Mouse (Mus musculus) hindbrain, embryonic 10.5 days (tissue): ENCODE data around the gene Slc26a10. TPM values are rescaled to one million over a fixed set of nuclear protein-coding genes. Genes with fewer than 3 reads are reported as not detected.
"Not testable (repeated sequence)": the region's sequence is repeated elsewhere in the genome, so short reads cannot be mapped to it uniquely, and the experiment has no call there.

Experiments used
- DNase-seq: peaks from one replicate; pipeline ENCODE4 v3.0.0-alpha.2; 2017; ENCODE audit warnings: low spot score
- H3K27ac ChIP-seq: fragments of 300-500 bp; sonication (generic); 2 replicates; pipeline ENCODE4 v1.5.1; 2016; ENCODE audit warnings: mild to moderate bottlenecking, moderate library complexity
- H3K27me3 ChIP-seq: fragments of 300-500 bp; sonication (generic); 2 replicates; pipeline ENCODE4 v1.6.1; 2016; ENCODE audit warnings: mild to moderate bottlenecking; ENCODE audit not compliant: poor library complexity, insufficient read depth, severe bottlenecking
- H3K36me3 ChIP-seq: fragments of 300-500 bp; sonication (generic); 2 replicates; pipeline ENCODE4 v1.6.1; 2016; ENCODE audit warnings: mild to moderate bottlenecking, moderate library complexity
- H3K4me1 ChIP-seq: fragments of 300-500 bp; sonication (generic); replicated peaks from 2 replicates; pipeline ENCODE4 v1.6.1; 2016; ENCODE audit warnings: mild to moderate bottlenecking
- H3K4me3 ChIP-seq: fragments of 300-500 bp; sonication (generic); 2 replicates; pipeline ENCODE4 v1.5.1; 2016; ENCODE audit warnings: mild to moderate bottlenecking, moderate library complexity
- H3K9me3 ChIP-seq: fragments of 300-500 bp; sonication (generic); 2 replicates; pipeline ENCODE4 v1.6.1; 2016; ENCODE audit warnings: mild to moderate bottlenecking, moderate library complexity
- WGBS: fragments of 180-500 bp; shearing (Covaris S2); methylation state at CpG from one replicate; pipeline ENCODE4 v1.1.7; 2016; 5-methylcytosine and 5-hydroxymethylcytosine counted together
- polyA plus RNA-seq: library from polyadenylated mRNA; unstranded; fragments of >200 nt; fragmentation: Nextera tagmentation; extraction: Ambion mirVana; gene quantifications from 2 replicates; pipeline ENCODE4 v1.2.1, GENCODE M21; 2016

Gene Slc26a10
- polyA plus RNA-seq, 1 experiment from 2014 or later, result 1.6 TPM

DNA sequence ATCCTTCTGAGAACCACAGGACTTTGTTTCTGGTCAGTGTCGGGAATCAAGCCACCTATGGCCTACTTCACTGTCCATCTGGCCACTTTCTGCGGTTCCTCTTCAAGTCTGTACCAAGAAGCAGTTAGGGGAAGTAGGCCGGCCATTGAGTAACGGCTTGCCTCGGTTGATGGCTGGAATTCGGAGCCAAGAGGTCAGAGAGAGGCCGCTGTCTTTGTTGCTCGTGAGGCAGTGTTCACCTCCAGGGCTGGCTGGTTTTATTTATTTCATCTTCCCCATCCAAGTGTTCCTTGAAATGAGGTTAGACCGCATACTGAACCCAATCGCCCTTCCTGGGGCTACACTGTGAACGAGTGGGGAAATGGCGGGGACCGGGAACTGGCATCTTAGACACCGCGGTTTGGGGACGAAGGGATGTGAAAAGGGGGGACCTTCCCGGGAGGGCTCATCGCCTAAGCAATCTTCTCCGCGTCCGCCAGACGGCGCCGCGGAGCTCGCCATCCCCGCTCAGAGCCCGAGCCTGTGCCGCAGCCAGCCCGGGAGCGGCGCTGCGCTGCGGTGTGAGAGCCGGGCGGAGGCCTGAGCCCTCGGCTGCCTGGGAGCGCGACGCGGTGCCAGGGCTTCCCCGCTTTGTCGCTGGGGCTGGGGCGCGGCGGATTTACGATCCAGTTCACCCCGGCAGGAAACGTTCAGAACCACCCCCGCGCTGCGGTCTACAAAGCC lies 15.7 kb downstream of the Slc26a10 start, which contains the start of gene B4galnt1:
B4galnt1 (plus strand) TSS at position 595 of the 723 bp plus-strand sequence.
- WGBS, result 2% methylated on average over 52 of the region's 52 CpGs
- H3K27ac ChIP-seq, result peak within 1 kb of the TSS; percentile 84

GRCm38 (mm10) chr10:127164190-127164589 lies 16.3 kb downstream of the Slc26a10 start:
- no peaks in the 10 kb centered on the region for H3K36me3 ChIP-seq
- WGBS, result 95% methylated on average over 4 of the region's 4 CpGs
- peaks cover 26% of the 10 kb centered on the region for H3K4me1 ChIP-seq
- H3K9me3 ChIP-seq, result no peaks in the 10 kb centered on the region
- peak overlapping the region; percentile 84; the same call in 1 of the 2 replicates for H3K27ac ChIP-seq
- H3K27me3 ChIP-seq, result peaks cover 68% of the 10 kb centered on the region
- DNase-seq, result no peak
- peak overlapping the region; percentile 63; the same call in 1 of the 2 replicates for H3K4me3 ChIP-seq

More for the DNA sequence above, 15.7 kb downstream of the Slc26a10 start, which contains the start of gene B4galnt1:
- Histone ChIP-seq H3K36me3 (no peaks in the 10 kb centered on the region), H3K27me3 (peaks cover 74% of the 10 kb centered on the region), H3K4me1 (peaks cover 29% of the 10 kb centered on the region), H3K9me3 (no peaks in the 10 kb centered on the region), H3K4me3 (peak within 1 kb of the TSS; percentile 63)
- peak; percentile 87 for DNase-seq

DNA sequence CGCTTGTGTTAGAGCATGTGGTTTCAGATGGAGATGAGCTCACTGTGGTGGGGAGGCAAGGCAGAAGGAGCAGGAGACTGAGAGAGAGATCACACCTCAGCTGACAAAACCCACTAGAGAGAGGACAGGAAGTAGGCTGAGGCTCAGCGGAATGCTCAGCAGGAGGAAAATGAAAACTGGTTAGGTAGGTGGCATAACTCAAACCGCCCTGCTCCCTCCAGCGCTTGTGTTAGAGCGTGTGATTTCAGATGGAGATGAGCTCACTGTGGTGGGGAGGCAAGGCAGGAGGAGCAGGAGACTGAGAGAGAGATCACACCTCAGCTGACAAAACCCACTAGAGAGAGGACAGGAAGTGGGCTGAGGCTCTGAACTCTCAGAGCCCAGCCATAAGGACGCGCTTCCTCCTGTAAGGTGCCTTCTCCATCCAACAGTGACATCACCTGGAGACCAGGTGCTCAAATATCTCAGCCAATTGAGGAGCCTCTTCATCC lies 17.6 kb downstream of the Slc26a10 start:
- peaks cover 26% of the 10 kb centered on the region for H3K4me1 ChIP-seq
- not testable (repeated sequence) for H3K36me3 ChIP-seq, H3K4me3 ChIP-seq, H3K9me3 ChIP-seq, H3K27ac ChIP-seq, DNase-seq
- 58% methylated on average over 7 of the region's 7 CpGs for WGBS
- H3K27me3 ChIP-seq, result peaks cover 54% of the 10 kb centered on the region

DNA sequence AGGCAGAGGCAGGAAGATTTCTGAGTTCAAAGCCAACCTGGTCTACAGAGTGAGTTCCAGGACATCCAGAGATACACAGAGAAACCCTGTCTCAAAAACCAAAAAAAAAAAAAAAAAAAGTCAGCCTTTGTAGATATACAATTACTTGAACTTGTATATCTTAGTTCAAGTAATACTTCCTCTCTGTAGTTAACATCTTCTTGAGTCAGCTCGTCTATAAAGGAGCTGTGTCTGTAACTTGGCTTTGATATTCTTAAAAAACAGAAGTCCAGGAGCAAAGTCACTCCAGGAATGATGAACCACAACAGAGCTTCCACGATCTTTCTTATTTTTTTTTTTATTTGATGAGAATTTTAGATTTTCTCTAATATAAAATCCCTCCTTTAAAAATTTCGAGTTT lies 19.7 kb downstream of the Slc26a10 start:
- WGBS, result 74% methylated on average over 3 of the region's 3 CpGs
- no peak overlapping the region for H3K4me3 ChIP-seq

GRCm38 (mm10) chr10:127160081-127160480 lies 20.4 kb downstream of the Slc26a10 start:
- Histone ChIP-seq H3K4me1 (peaks cover 7% of the 10 kb centered on the region), H3K9me3 (no peaks in the 10 kb centered on the region), H3K27ac (no peak overlapping the region), H3K27me3 (peaks cover 26% of the 10 kb centered on the region), H3K36me3 (no peaks in the 10 kb centered on the region), H3K4me3 (no peak overlapping the region)
- WGBS, result 84% methylated on average over 9 of the region's 9 CpGs
- no peak for DNase-seq

More for the DNA sequence above, 19.7 kb downstream of the Slc26a10 start:
- Histone ChIP-seq H3K4me1 (peaks cover 13% of the 10 kb centered on the region), H3K36me3 (no peaks in the 10 kb centered on the region), H3K27ac (no peak overlapping the region), H3K27me3 (peaks cover 33% of the 10 kb centered on the region), H3K9me3 (no peaks in the 10 kb centered on the region)
- DNase-seq, result no peak

- no peaks in the 10 kb centered on the region for H3K36me3 ChIP-seq
Measured at GRCm38 (mm10) chr10:127158471-127158870, 22.0 kb downstream of the Slc26a10 start.

GRCm38 (mm10) chr10:127156511-127156910 lies 23.9 kb downstream of the Slc26a10 start:
- H3K27me3 ChIP-seq, result no peaks in the 10 kb centered on the region
- H3K4me1 ChIP-seq, result no peaks in the 10 kb centered on the region
- no peaks in the 10 kb centered on the region for H3K36me3 ChIP-seq
- no peak for DNase-seq
- no peak overlapping the region for H3K4me3 ChIP-seq
- WGBS, result 83% methylated on average over 1 of the region's 1 CpGs
- 0 out of 2 replicates have a peak, but pooled peaks cover 3% of the 10 kb centered on the region for H3K9me3 ChIP-seq
- no peak overlapping the region for H3K27ac ChIP-seq

More at GRCm38 (mm10) chr10:127158471-127158870, 22.0 kb downstream of the Slc26a10 start:
- no peaks in the 10 kb centered on the region for H3K9me3 ChIP-seq
- H3K4me3 ChIP-seq, result no peak overlapping the region
- no peak overlapping the region for H3K27ac ChIP-seq
- H3K4me1 ChIP-seq, result no peaks in the 10 kb centered on the region
- DNase-seq, result no peak
- WGBS, result 77% methylated on average over 3 of the region's 3 CpGs
- peaks cover 10% of the 10 kb centered on the region for H3K27me3 ChIP-seq

- Histone ChIP-seq H3K9me3 (0 out of 2 replicates have a peak, but pooled peaks cover 3% of the 10 kb centered on the region), H3K27me3 (no peaks in the 10 kb centered on the region), H3K4me1 (no peaks in the 10 kb centered on the region), H3K4me3 (no peak overlapping the region), H3K36me3 (no peaks in the 10 kb centered on the region), H3K27ac (no peak overlapping the region)
- no peak for DNase-seq
- WGBS, result 94% methylated on average over 1 of the region's 1 CpGs
Measured at GRCm38 (mm10) chr10:127156089-127156488, 24.4 kb downstream of the Slc26a10 start.

- Histone ChIP-seq H3K9me3 (0 out of 2 replicates have a peak, but pooled peaks cover 3% of the 10 kb centered on the region), H3K4me3 (no peak overlapping the region), H3K27me3 (no peaks in the 10 kb centered on the region), H3K36me3 (no peaks in the 10 kb centered on the region), H3K4me1 (no peaks in the 10 kb centered on the region), H3K27ac (no peak overlapping the region)
- 89% methylated on average over 5 of the region's 5 CpGs for WGBS
- no peak for DNase-seq
Measured at GRCm38 (mm10) chr10:127154652-127155051, 25.8 kb downstream of the Slc26a10 start.

DNA sequence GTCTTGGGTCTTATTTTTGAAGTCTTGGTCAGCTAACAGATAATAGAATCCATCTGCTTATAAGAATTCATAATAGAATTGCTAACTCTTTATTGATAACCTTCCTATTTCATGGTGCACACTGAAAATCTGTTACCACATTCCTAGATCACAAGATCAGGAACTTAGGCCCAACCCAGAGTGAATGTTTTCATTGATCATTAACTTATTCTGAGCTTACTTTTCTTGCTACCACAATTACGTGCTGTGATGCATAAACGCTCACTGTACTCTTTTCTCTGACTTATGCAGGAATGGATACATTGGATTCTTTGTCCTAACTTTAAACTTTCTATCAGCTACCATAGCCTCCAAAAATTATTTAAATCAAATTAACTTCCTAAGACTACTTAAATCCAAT lies 26.2 kb downstream of the Slc26a10 start:
- DNase-seq, result no peak
- no peak overlapping the region for H3K4me3 ChIP-seq
- 97% methylated on average over 2 of the region's 2 CpGs for WGBS
- H3K27me3 ChIP-seq, result no peaks in the 10 kb centered on the region
- 0 out of 2 replicates have a peak, but pooled peaks cover 3% of the 10 kb centered on the region for H3K9me3 ChIP-seq
- H3K36me3 ChIP-seq, result no peaks in the 10 kb centered on the region
- no peaks in the 10 kb centered on the region for H3K4me1 ChIP-seq
- no peak overlapping the region for H3K27ac ChIP-seq

DNA sequence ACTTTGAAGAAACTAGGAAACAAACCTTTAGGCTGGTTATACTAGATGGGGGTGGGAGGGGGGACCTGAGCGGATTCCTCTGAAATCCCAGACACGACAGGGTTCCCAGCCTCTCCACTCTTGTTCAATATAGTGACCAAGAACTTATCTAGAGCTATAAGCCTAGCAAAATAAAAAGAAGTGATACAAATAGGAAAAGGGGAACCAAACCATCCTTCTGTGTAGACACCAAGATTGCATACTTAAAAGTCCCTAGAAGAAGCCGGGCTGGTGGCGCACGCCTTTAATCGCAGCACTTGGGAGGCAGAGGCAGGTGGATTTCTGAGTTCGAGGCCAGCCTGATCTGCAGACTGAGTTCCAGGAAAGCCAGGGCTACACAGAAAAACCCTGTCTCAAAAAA lies 27.1 kb downstream of the Slc26a10 start:
- H3K4me1 ChIP-seq, result no peaks in the 10 kb centered on the region
- 96% methylated on average over 7 of the region's 7 CpGs for WGBS

DNA sequence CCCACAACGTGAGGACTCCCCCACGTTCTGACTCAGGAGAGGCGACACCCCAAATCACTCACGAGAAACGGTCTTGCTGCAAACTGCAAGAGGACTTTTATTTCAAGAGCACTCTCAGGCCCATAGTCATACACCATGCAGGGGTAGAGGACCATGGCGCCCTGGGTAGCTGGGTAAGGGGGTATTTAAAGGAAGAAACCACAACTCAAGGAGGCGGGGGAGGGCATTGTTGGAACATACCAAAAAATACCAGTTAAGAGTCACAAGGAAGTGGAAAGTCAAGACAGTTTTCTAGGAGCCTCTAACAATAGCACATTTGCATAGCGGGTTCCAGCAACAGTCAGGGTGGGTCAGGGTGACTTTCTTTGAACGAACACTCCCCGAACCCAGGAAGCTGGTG lies 27.9 kb downstream of the Slc26a10 start:
- H3K27ac ChIP-seq, H3K9me3 ChIP-seq, H3K4me1 ChIP-seq, H3K4me3 ChIP-seq, DNase-seq, H3K27me3 ChIP-seq, H3K36me3 ChIP-seq: not testable (repeated sequence)
- WGBS, result 86% methylated on average over 10 of the region's 10 CpGs

More for the DNA sequence above, 27.1 kb downstream of the Slc26a10 start:
- Histone ChIP-seq H3K9me3 (0 out of 2 replicates have a peak, but pooled peaks cover 3% of the 10 kb centered on the region), H3K27me3 (no peaks in the 10 kb centered on the region), H3K36me3 (no peaks in the 10 kb centered on the region), H3K27ac (no peak overlapping the region), H3K4me3 (no peak overlapping the region)
- no peak for DNase-seq

DNA sequence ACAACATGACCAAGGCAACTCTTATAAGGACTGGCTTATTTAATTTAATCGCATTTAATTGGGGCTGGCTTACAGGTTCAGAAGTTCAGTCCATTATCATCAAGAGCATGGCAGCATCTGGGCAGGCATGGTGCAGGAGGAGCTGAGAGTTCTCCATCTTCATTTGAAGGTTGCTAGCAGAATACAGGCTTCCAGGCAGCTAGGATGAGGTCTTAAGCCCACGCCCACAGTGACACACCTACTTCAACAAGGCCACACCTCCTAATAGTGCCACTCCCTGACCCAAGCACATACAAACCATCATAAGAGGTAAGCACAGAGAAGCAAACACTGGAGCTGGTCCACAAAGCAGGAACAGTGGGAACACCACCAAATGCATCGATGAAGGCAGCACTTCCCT lies 29.2 kb downstream of the Slc26a10 start:
- not testable (repeated sequence) for H3K4me1 ChIP-seq, H3K27ac ChIP-seq, H3K27me3 ChIP-seq, DNase-seq, H3K9me3 ChIP-seq, H3K36me3 ChIP-seq, H3K4me3 ChIP-seq
- 88% methylated on average over 3 of the region's 3 CpGs for WGBS
